Mouse (Mus musculus) monocyte, adult 2 months (primary cell): ENCODE results near the gene Cox20.
"Not testable (repeated sequence)": the region's sequence is repeated elsewhere in the genome, so short reads cannot be mapped to it uniquely, and the experiment has no call there.

Experiments
- DNase-seq, 2 experiments: peaks; one replicate each; pipeline ENCODE4 v3.0.0; 2022; ENCODE audit warnings: low spot score in 2 of 2, low read depth in 1 of 2

The Cox20 gene

DNA sequence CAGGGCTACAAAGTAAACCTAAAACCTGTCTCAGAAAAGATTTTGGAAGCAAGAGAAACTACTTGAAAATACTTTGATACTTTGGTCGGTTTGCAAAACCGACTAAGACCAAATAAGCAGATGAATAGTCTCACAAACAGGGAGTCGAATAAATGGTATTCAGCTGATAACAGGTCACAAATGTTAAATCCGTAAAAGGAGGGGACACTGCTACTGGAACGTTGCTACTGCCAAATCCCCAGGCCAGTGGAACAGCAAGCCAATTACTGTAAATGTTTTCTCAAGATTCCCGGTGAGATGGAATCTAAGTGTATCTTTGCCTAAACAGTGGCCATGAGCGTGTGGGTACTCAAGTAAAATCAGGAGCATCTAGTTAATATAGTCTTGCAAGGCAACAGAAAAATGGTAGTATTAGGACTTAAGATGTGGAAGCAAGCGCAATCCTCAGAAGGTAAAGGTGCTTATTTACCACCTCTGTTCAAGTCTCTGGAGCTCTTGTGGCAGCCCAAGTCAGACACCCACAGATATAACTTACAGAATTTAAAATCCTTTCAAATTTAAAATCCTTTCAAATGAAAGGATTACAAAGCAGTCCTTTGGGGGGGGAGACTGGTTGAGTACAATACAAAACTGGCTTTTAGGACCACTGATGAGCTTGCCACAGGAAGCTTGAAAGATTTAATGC, 1.2 kb downstream of the Cox20 start:
- no peak for DNase-seq

DNA sequence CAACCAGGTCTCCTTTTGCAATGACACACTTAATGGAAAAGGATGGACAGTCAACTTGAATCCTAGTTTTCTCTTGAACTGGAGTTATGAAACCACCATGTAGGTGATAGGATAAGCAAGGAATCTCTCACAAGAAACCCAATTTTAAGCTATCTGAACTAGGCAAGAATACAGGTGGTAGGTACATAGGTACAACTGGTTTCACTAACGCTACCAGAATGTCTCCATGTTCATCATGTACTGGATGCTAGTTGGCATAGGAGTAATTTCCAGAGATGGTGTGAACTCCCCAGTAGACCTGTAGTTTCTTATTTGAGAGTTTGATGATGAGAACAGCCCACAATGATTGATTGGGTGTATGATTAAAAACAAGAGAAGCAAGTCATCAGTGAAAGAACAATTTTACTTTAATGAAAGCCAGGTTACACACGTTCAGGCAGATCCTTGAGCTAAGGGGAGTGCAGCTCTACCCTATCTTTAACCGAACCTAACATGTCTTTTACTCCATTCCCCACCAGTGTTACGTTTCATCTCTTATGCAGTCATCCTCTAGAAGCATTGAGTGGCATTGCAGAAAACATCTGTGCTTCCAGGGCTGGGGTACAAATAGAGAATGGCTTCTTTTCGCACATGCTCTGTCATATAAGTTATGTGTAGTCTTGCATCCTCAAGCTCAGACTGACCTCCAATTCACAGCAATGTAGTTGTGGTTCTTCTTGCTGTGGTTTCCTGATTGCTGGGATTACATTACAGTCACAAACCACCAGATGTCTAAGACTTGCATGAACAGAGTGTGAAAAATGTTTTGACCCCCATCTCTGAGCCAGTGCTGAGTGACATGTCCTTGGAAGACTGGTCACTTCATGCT, 2.0 kb downstream of the Cox20 start:
- no peak for DNase-seq

DNA sequence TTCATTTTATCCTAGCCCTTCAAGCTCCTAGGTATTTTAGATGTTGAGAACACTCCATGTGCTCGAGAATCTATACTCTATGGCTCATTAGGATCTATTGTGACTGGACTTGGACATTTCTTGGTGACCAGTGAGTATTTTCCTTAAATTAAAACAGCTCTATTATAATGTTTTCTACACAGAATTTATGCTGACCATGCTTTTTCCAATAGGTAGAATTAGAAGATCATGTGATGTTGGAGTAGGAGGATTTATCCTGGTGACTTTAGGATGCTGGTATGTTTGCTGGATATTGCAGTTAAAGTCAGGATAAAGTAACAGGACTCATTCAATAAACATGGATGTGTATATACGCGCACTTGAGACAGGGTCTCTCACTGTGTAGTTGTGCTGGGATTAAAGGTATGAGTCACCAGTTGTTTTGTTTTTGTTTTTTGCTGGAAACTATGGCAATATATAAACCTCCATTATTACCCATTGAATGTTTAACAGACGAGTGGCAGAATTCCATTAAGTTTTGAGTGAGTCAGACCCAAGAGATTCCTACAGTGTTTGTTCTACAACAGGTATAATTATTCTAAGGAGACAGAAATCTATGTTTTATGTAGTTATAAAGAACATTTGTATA, 2.9 kb downstream of the Cox20 start:
- DNase-seq = no peak

DNA sequence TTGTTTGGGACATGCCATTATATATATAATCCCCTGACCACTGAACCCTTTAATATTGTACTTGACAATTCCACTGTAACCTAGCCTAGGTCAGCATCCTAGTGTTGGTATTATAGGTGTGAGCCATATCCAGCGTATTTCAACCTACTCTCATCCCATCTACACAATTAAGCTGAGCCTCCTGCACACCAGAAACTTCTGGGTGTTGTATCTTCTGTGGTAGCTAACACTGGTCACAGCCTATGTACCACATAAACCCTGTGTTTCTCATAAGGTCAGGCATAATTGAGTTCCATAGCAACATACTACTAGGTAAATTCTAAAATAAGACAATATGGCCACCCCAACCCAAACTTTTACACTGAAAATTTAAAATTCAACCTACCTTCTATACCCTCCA, 4.3 kb downstream of the Cox20 start:
- no peak for DNase-seq

DNA sequence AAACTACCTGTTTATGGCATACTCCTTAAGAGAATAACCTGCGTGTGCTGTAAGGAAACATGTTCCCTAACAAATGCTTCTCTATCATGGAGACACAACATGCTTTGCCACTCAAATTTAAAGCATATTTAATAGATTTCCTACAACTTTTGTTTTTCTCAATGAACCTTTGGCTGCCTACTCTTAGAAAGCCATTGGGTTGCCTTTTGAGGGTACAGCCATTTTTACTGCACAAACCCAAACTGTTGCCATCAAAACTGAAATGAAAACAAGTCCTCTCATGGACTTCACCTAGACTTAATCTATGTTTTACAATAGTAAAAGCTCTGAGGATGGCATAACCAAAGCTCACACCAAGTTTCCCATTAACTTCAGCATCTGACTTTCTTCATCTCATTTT, 5.6 kb downstream of the Cox20 start:
- DNase-seq = no peak

DNA sequence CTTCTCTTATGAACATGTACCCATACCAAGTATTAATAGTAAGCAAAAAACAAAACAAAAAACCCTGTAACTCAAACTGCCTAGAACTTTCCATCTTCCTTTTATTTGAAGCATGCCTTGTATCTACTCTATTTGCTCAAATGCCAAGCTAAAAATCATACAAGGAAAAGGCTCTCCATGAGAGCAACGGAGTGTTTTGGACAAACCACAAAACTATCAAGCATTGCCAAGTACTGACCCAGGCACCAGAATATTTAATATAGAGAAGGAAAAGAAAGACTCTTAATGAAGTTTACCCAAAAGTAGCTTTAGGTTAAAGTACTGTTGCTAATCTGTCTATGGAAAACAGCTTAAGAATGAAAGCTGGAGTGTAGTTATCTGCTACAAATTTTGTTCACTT, 7.4 kb downstream of the Cox20 start:
- no peak for DNase-seq

DNA sequence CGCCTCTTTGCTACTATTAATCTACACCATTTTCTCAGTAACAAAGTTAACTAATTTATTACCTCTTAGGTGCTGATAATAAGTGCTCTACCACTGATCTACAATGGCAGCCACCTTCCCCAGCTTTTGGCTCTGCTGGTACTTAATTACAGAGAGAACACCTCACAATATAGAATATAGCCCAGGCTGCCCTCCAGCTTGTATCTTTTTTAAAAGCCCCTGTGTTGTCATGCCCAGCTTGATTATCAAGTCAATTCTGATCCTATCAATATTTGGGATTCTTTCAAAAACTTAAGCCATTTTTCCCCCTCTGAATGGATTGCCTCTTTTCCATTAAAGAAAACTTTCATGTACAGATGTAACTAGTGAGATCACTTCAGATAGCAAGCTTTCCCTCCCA, 8.0 kb downstream of the Cox20 start:
- no peak for DNase-seq

DNA sequence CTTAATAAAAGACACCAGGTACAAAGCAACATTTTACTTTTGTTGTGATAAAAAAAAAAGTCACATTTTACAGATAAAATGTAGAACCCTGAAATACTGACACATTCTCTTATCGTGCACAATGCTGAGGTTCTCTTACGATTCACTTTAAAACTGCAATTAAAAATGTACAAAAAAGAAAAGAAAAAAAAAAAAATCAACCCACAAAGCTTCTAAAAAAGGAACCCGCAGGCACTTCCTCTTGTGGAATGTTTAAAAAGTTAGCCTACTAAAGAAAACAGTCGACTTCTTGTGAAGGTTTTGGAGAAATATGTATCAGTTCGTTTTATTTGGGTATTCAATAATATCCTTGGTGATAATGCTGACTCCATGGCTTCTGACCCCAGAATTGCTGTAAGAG, 10.1 kb downstream of the Cox20 start:
- no peak for DNase-seq

DNA sequence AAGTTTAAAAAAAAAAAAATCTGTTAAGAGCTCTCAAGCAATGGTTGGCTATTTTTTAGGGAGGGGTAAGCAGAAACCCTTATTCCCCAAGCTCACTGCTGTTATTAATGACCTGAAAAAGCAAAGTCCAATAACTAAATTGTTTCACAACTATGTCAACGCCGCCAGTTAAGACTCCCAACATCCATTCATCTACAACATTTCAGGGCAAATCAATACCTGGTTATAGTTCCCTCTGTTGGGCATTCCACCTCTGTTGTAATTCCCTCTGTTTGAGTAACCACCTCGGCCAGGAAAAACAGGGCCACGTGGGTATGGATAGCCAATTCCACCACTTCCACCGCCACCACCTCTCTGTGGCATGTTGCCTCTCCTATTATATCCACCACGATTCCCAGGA, 11.0 kb downstream of the Cox20 start:
- no peak for DNase-seq

DNA sequence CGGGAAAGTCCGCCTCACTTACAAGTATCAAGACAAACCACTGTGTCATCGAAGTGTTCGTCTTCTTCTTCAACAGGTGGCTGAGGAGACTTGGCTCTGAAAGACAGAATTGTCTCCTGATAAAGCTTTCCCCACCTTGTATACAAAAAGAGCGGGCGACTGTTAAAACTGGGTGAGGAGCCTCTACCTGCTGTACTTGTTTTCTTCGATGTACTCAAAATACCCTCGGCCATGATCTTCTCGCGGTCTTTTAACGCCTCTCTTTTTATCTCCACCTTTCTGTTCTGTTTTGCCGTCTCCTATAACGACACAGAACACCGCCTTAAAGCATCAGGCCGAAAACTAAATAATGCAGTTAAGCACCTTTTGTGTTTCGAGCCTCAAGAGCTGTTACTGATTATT, 16.9 kb downstream of the Cox20 start:
- no peak for DNase-seq

DNA sequence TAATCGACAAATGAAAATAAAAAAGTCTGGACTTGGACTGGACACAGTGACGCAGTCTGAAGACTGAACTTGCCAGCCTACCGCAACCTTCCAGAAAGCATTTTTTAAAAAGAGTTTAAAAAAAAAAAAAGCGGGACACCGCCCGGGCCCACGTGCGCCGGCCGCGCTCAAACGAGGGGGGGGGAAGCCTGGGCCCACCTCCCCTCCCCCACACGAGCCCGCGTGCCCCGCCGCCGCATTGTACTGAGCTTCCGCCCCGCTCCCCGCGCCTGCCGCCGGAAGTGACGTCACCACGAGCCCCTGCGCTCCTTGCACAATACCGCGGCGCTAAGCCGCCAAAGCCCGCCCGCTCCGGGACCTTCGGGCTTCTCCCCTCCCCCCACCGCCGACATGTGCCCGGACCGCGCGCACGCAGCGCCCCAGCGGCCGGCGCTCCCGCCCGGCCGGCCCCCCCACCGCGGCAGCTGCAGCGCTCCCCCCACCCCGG, 17.4 kb downstream of the Cox20 start:
- peak; percentile 71 to 87 for DNase-seq

DNA sequence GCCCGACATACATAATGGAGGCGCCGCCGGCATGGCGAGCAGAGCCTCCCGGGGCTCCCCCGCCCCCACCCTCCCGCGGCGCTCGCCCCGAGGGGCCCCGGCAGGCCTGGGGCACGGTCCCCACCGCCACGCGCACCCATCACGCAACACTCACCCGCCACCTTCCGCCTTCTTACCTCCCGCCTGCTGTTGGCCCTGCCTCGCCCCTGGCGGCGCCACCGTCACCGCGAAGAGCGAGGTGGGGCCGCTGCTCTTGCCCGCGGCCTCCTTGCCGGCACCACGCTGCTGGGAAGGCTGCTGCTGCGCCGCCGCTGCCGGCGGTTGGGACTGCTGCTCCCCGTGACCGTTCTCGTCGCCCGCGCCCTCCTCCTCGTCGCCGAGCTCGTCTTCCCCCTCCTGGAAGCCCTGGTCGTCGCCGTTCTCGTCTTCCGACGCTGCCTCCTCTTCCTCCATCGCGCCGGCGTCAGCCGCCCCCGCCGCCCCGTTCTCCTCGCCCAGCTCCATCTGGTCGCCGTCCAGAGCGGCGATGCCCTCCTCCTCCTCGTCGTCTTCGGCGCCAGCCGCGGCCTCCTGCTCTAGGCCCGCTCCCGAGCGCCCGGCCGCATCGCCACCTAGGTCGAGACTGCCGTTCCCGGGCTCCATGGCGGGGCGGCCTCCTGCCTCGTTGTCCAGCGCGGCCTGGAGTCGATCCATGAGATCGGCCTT, 18.0 kb downstream of the Cox20 start:
- peak in 1 of 2 experiments; percentile 54 for DNase-seq

DNA sequence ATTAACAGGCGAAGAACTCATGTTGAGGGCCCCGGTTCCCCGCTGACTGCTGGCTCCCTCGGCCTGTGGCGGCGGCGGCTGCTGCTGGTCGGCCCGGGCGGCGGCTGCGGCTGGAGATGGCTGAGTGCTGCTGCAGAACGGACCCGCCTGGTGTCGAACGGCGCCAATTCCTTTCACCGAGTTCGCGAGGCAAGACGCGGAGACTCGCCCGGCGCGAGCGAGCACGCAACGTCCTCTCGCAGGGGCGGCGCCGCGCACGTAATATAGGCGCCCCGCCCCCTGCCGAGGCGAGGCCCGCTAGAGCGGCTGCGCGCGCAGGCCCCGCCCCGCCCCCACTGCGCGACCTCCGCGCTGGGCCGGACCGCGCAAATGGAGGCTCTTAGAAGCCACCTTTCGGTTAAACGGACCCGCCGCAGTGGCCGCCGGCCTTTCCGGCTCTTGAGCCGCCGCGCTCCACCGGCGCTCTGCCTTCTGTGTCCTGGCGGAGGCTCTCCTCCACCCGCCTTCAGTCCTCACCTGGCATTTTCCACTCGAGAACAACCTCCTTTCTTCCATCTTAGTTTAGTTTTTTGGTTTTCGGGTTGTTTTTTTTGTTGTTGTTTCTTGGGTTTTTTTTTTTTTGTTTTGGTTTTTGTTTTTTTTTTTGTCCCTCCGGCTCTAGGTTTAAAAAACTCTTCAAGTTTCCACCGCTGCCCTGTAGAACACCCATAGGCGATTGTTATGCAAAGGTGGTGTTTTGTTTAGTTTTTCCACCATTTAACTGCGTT, 18.8 kb downstream of the Cox20 start, which contains the start of gene Hnrnpu:
Hnrnpu (minus strand) TSS at position 247 of the 767 bp plus-strand sequence.
- peak; percentile 79 to 88 for DNase-seq

DNA sequence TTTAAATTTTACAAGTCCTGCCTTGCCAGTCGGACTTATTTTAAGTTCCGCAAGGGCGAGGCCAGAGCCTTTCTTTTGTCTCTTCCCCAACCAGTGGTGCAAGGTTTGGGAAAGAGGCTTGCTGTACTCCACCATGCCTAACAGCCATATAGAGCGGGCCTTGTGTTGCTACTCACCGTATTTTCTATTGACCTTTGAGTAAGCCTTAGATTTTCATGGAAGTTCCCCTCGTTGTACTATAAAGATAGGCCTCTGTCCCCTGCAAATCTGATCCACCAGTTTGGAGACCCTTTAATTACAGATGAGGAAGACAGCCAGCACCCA, 19.4 kb downstream of the Cox20 start:
- DNase-seq = peak in 1 of 2 experiments; percentile 10

DNA sequence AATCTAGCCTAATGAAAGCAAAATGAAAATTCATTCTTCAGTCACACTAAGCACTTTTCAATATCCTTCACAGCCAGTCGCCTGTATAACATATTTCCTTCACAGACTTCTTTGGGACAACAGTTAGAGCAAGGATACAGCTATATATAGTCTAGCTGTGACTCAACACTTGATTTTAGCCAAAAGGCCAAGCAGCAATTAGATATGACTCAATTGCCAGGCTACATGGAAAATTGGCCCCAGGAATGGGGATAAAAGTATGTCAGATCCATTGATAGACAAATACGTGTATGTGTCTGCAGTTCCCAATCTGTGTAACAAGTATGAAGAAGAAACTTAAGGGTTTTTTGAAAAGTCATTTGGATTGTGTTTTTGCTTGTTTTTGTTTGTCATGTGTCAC, 21.3 kb downstream of the Cox20 start:
- DNase-seq = no peak

DNA sequence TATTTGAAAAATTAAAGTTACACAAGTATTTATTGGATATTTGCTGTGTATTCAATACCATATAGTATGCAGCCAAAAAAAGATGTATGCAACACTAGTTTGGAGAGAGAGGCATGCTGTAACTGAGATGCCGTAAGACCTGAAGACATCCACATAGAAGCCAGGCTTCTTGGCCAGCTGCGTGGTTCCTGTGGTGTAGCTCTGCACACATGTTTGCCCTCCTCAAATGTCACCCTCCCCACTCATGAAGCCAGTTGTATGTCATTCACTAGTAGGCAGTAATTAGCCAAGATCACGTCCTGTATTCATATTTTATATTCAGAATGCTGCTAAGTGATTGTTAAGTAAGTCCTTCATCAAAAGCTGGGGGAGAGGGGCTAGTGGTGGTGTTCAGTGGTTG, 22.5 kb downstream of the Cox20 start:
- no peak for DNase-seq

DNA sequence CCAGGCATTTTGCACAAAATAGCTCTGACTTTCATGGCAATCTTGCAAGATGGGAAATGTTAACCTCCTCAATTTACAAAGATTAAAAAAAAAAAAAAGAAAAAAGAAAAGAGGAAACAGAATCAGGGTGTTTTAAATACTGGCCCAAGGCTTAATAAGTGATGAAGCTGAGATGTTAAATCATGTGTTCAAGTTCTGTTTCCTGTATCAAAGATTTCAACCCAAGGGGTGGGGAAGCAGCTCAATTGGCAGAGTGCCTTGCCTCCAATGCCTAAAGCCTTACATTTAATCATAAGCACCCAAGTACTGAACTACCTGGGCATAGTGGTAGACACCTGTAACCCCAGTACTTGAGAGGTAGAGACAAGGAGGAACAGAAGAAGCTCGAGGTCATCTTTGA, 23.1 kb downstream of the Cox20 start:
- DNase-seq = no peak

DNA sequence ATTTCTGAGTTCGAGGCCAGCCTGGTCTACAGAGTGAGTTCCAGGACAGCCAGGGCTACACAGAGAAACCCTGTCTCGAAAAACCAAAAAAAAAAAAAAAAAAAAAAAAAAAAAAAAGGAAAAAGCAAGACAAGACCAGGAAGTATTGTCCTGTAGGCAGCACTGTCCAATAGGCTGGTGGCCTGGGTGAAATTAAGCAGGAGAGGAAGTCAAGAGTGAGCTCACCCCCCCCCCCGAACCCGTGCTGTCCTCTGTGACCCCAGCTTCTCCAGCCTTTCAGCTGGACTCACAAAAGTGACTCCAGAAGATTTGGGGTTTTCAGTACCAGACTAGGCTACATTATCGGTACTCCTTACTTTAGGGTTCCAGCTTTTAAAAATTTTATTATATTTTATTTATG, 23.7 kb downstream of the Cox20 start:
- DNase-seq = no peak

DNA sequence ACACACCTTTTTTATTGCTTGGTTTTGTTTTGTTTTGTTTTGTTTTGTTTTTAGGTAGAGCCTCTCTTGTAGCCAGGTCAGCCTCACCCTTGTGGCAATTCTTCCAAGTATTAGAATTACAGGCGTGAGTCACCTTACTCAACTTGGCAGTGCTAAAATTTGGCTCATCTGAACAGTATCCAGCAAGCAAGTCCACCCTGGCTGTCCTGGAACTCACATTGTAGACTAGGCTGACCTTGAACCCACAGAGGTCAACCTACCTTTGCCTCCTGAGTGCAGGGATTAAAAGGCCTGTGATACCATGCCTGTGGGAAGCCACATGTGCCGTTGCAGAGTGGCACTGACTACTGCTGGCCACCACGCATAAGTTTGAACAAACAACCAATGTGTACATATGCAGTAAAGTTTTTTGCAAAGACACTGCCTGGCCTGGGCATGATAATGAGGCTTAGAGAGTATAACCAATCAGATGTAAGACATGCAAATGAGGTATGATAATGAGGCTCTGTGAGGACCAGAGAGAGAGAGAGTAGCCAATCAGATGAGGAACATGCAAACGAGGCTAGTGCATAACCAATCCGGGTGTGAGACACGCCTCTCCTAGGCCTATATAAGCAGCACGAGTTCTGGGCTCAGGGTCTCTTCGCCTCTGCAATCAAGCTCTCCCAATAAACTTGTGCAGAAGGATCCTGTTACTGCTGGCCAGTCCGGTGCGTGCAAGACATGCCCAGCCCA, 25.3 kb downstream of the Cox20 start:
- not testable (repeated sequence) for DNase-seq

DNA sequence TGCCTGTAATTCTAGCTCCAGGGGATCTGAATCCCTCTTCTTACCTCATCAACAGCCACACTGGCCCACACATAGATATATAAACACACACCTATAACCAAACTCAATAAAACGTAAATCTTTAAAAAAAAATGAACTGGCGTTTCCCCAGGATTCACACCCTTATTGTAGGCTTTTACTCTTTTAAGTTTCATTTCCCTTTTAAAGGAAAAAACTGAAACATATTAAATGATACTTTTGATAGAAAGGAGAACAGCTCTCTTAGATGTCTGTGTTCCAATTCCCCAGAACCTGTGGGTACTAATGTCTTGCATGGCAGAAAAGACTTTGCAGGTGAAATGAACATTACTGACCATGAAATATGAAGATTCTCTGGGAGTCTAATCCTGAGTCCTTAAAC, 31.9 kb downstream of the Cox20 start:
- DNase-seq = no peak
